Mouse (Mus musculus) spleen, adult 2 months (tissue): ENCODE data around the gene Ldb3.

ENCODE experiments used
- CTCF ChIP-seq: fragments of 200-500 bp; IDR thresholded peaks from 2 replicates; pipeline ENCODE4 v1.5.1; 2011; ENCODE audit warnings: mild to moderate bottlenecking, inconsistent platforms; ENCODE audit not compliant: insufficient read depth, insufficient read length, insufficient replicate concordance; ENCODE audit errors: extremely low read depth
- POLR2A ChIP-seq: fragments of 200-500 bp; IDR thresholded peaks from 2 replicates; pipeline ENCODE4 v1.6.1; 2011; ENCODE audit warnings: low read depth, low read length, inconsistent platforms

- TF ChIP-seq CTCF = no peak
- no peak for TF ChIP-seq POLR2A
These were observed 35.2 kb upstream of the Ldb3 start for GRCm38 (mm10) chr14:34623531-34624210.
